Mouse (Mus musculus) E14TG2a.4 (cell line): ENCODE results near the gene Atxn10.

Source experiments
- CTCF ChIP-seq: conservative IDR thresholded peaks from 2 replicates; pipeline ENCODE4 v1.5.1; 2014; ENCODE audit warnings: low read length
- NANOG ChIP-seq: IDR thresholded peaks from 2 replicates; pipeline ENCODE4 v1.6.1; 2014; ENCODE audit warnings: borderline replicate concordance, low read length, mixed read lengths

- TF ChIP-seq CTCF (no peak), NANOG (no peak)
Measured at GRCm38 (mm10) chr15:85395360-85395759, 59.3 kb downstream of the Atxn10 start.
